Mouse (Mus musculus): ENCODE measurements around the gene Tex44. TPM values are rescaled to one million over a fixed set of nuclear protein-coding genes. Genes with fewer than 3 reads are reported as not detected.

Gene Tex44
- total and polyA plus RNA-seq, 3 experiments, result 0.16 TPM; not detected in 2

GRCm38 (mm10) chr1:86459371-86459770 is 33.2 kb downstream of the Tex44 start:
- ATAC-seq (ENCODE audit: extremely low read depth, insufficient number of reproducible peaks, low FRiP score, poor library complexity, severe bottlenecking) (no peak), DNase-seq (ENCODE audit: low spot score) (no peak)
- H3K9me3 ChIP-seq (replicated peaks), result no peaks in the 10 kb centered on the region
- H3K4me3 ChIP-seq (ENCODE audit: low read depth, low read length), result no peak overlapping the region
- H3K4me1 ChIP-seq (ENCODE audit: insufficient read depth, low read depth, low read length), result peaks cover 11% of the 10 kb centered on the region
- H3K27me3 ChIP-seq (ENCODE audit: insufficient read depth, low read length), result peaks cover 36% of the 10 kb centered on the region
- H3K36me3 ChIP-seq (replicated peaks), result no peaks in the 10 kb centered on the region
- no peak for TF ChIP-seq CTCF (IDR thresholded peaks at IDR 0.05; ENCODE audit: low read depth, low read length)
- no peak for TF ChIP-seq POLR2AphosphoS5 (IDR thresholded peaks at IDR 0.05; ENCODE audit: insufficient replicate concordance, low read depth, low read length)
- no peak for TF ChIP-seq GATA2 (IDR thresholded peaks at IDR 0.05; ENCODE audit: borderline replicate concordance, low read depth, low read length)
- no peak for TF ChIP-seq TAL1 (conservative IDR thresholded peaks at IDR 0.05; ENCODE audit: low read depth, low read length)
- no peak for TF ChIP-seq GATA1 (IDR thresholded peaks at IDR 0.05; ENCODE audit: borderline replicate concordance, low read length)

GRCm38 (mm10) chr1:86464223-86464874 is 38.2 kb downstream of the Tex44 start:
- H3K9me3 ChIP-seq (replicated peaks), result no peaks in the 10 kb centered on the region

GRCm38 (mm10) chr1:86464875-86465224 is 38.7 kb downstream of the Tex44 start:
- H3K9me3 ChIP-seq (replicated peaks), result no peaks in the 10 kb centered on the region
- H3K36me3 ChIP-seq (replicated peaks), result no peaks in the 10 kb centered on the region
- H3K27me3 ChIP-seq (ENCODE audit: insufficient read depth, low read length), result peaks cover 27% of the 10 kb centered on the region
- H3K4me3 ChIP-seq (ENCODE audit: low read depth, low read length), result no peak overlapping the region
- no peak for TF ChIP-seq TAL1 (conservative IDR thresholded peaks at IDR 0.05; ENCODE audit: low read depth, low read length)
- no peak for TF ChIP-seq GATA1 (IDR thresholded peaks at IDR 0.05; ENCODE audit: borderline replicate concordance, low read length)
- no peak for TF ChIP-seq GATA2 (IDR thresholded peaks at IDR 0.05; ENCODE audit: borderline replicate concordance, low read depth, low read length)
- TF ChIP-seq POLR2AphosphoS5 (IDR thresholded peaks at IDR 0.05; ENCODE audit: insufficient replicate concordance, low read depth, low read length), result no peak
- TF ChIP-seq CTCF (IDR thresholded peaks at IDR 0.05; ENCODE audit: low read depth, low read length), result no peak
- ATAC-seq (ENCODE audit: extremely low read depth, insufficient number of reproducible peaks, low FRiP score, poor library complexity, severe bottlenecking) (no peak), DNase-seq (ENCODE audit: low spot score) (no peak)
- peaks cover 3% of the 10 kb centered on the region; the same call in 1 of the 2 replicates for H3K4me1 ChIP-seq (ENCODE audit: insufficient read depth, low read depth, low read length)

More at GRCm38 (mm10) chr1:86464223-86464874, 38.2 kb downstream of the Tex44 start:
- no peaks in the 10 kb centered on the region for H3K36me3 ChIP-seq (replicated peaks)
- no peak overlapping the region for H3K4me3 ChIP-seq (ENCODE audit: low read depth, low read length)
- H3K27me3 ChIP-seq (ENCODE audit: insufficient read depth, low read length), result peaks cover 32% of the 10 kb centered on the region
- no peak for DNase-seq (ENCODE audit: low spot score)
- peaks cover 3% of the 10 kb centered on the region; the same call in 1 of the 2 replicates for H3K4me1 ChIP-seq (ENCODE audit: insufficient read depth, low read depth, low read length)
- no peak for ATAC-seq (ENCODE audit: extremely low read depth, insufficient number of reproducible peaks, low FRiP score, poor library complexity, severe bottlenecking)
- TF ChIP-seq GATA2 (IDR thresholded peaks at IDR 0.05; ENCODE audit: borderline replicate concordance, low read depth, low read length) (no peak), TAL1 (conservative IDR thresholded peaks at IDR 0.05; ENCODE audit: low read depth, low read length) (no peak), CTCF (IDR thresholded peaks at IDR 0.05; ENCODE audit: low read depth, low read length) (no peak), GATA1 (IDR thresholded peaks at IDR 0.05; ENCODE audit: borderline replicate concordance, low read length) (no peak), POLR2AphosphoS5 (IDR thresholded peaks at IDR 0.05; ENCODE audit: insufficient replicate concordance, low read depth, low read length) (no peak)

GRCm38 (mm10) chr1:86467416-86467815 is 41.3 kb downstream of the Tex44 start:
- ATAC-seq (ENCODE audit: extremely low read depth, insufficient number of reproducible peaks, low FRiP score, poor library complexity, severe bottlenecking), result no peak
- no peak for DNase-seq (ENCODE audit: low spot score)
- H3K36me3 ChIP-seq (replicated peaks), result no peaks in the 10 kb centered on the region
- no peak for TF ChIP-seq TAL1 (conservative IDR thresholded peaks at IDR 0.05; ENCODE audit: low read depth, low read length)
- no peak for TF ChIP-seq CTCF (IDR thresholded peaks at IDR 0.05; ENCODE audit: low read depth, low read length)
- H3K9me3 ChIP-seq (replicated peaks), result no peaks in the 10 kb centered on the region
- H3K27me3 ChIP-seq (ENCODE audit: insufficient read depth, low read length), result peaks cover 16% of the 10 kb centered on the region
- H3K4me1 ChIP-seq (ENCODE audit: insufficient read depth, low read depth, low read length), result peaks cover 17% of the 10 kb centered on the region
- no peak overlapping the region for H3K4me3 ChIP-seq (ENCODE audit: low read depth, low read length)

- TF ChIP-seq GATA2 (IDR thresholded peaks at IDR 0.05; ENCODE audit: borderline replicate concordance, low read depth, low read length) (no peak), GATA1 (IDR thresholded peaks at IDR 0.05; ENCODE audit: borderline replicate concordance, low read length) (no peak)
- DNase-seq (ENCODE audit: low spot score) (no peak), ATAC-seq (ENCODE audit: extremely low read depth, insufficient number of reproducible peaks, low FRiP score, poor library complexity, severe bottlenecking) (no peak)
- H3K27me3 ChIP-seq (ENCODE audit: insufficient read depth, low read length), result peaks cover 2% of the 10 kb centered on the region; the same call in 1 of the 2 replicates
- H3K9me3 ChIP-seq (replicated peaks), result no peaks in the 10 kb centered on the region
- H3K36me3 ChIP-seq (replicated peaks), result no peaks in the 10 kb centered on the region
- H3K4me1 ChIP-seq (ENCODE audit: insufficient read depth, low read depth, low read length), result peaks cover 27% of the 10 kb centered on the region
- H3K4me3 ChIP-seq (ENCODE audit: low read depth, low read length), result no peak overlapping the region
Measured at GRCm38 (mm10) chr1:86469876-86470275, 43.7 kb downstream of the Tex44 start.

- no peak for DNase-seq (ENCODE audit: low spot score)
Measured at GRCm38 (mm10) chr1:86470519-86471181, 44.5 kb downstream of the Tex44 start.

More at GRCm38 (mm10) chr1:86470519-86471181, 44.5 kb downstream of the Tex44 start:
- no peaks in the 10 kb centered on the region for H3K27me3 ChIP-seq (ENCODE audit: insufficient read depth, low read length)
- no peak for ATAC-seq (ENCODE audit: extremely low read depth, insufficient number of reproducible peaks, low FRiP score, poor library complexity, severe bottlenecking)
- H3K4me3 ChIP-seq (ENCODE audit: low read depth, low read length), result no peak overlapping the region
- no peaks in the 10 kb centered on the region for H3K36me3 ChIP-seq (replicated peaks)
- no peaks in the 10 kb centered on the region for H3K9me3 ChIP-seq (replicated peaks)
- peaks cover 27% of the 10 kb centered on the region for H3K4me1 ChIP-seq (ENCODE audit: insufficient read depth, low read depth, low read length)
- TF ChIP-seq CTCF (IDR thresholded peaks at IDR 0.05; ENCODE audit: low read depth, low read length), result no peak
- TF ChIP-seq GATA2 (IDR thresholded peaks at IDR 0.05; ENCODE audit: borderline replicate concordance, low read depth, low read length), result no peak
- no peak for TF ChIP-seq POLR2AphosphoS5 (IDR thresholded peaks at IDR 0.05; ENCODE audit: insufficient replicate concordance, low read depth, low read length)
- no peak for TF ChIP-seq TAL1 (conservative IDR thresholded peaks at IDR 0.05; ENCODE audit: low read depth, low read length)
- TF ChIP-seq GATA1 (IDR thresholded peaks at IDR 0.05; ENCODE audit: borderline replicate concordance, low read length), result no peak
